Mouse (Mus musculus) hindbrain, embryonic 13.5 days (tissue): ENCODE measurements around the gene Igsf21. TPM values are rescaled to one million over a fixed set of nuclear protein-coding genes. Genes with fewer than 3 reads are reported as not detected.

Source experiments
- ATAC-seq: fragments of 200-750 bp; cut with Nextera tagmentation; 2 replicates; pipeline ENCODE4 v1.8.0; 2017; ENCODE audit warnings: moderate TSS enrichment; ENCODE audit not compliant: low FRiP score
- H3K27ac ChIP-seq: fragments of 300-500 bp; sonication (generic); 2 replicates; pipeline ENCODE4 v1.5.1; 2015; ENCODE audit warnings: inconsistent platforms, mild to moderate bottlenecking, moderate library complexity
- H3K27me3 ChIP-seq: fragments of 300-500 bp; sonication (generic); 2 replicates; pipeline ENCODE4 v1.6.1; 2015; ENCODE audit warnings: mild to moderate bottlenecking, inconsistent platforms
- H3K36me3 ChIP-seq: fragments of 300-500 bp; sonication (generic); 2 replicates; pipeline ENCODE4 v1.6.1; 2015; ENCODE audit warnings: mild to moderate bottlenecking, inconsistent platforms
- H3K4me1 ChIP-seq: fragments of 300-500 bp; sonication (generic); replicated peaks from 2 replicates; pipeline ENCODE4 v1.6.1; 2015; ENCODE audit warnings: inconsistent platforms
- H3K4me2 ChIP-seq: fragments of 300-500 bp; sonication (generic); 2 replicates; pipeline ENCODE4 v1.6.1; 2015; ENCODE audit warnings: inconsistent platforms, mild to moderate bottlenecking, moderate library complexity
- H3K4me3 ChIP-seq: fragments of 300-500 bp; sonication (generic); 2 replicates; pipeline ENCODE4 v1.5.1; 2015; ENCODE audit warnings: mild to moderate bottlenecking, inconsistent platforms
- H3K9ac ChIP-seq: fragments of 300-500 bp; sonication (generic); 2 replicates; pipeline ENCODE4 v1.6.1; 2015; ENCODE audit warnings: mild to moderate bottlenecking, inconsistent platforms
- H3K9me3 ChIP-seq: fragments of 300-500 bp; sonication (generic); 2 replicates; pipeline ENCODE4 v1.6.1; 2016; ENCODE audit warnings: inconsistent platforms
- WGBS: fragments of 180-500 bp; shearing (Covaris S2); methylation state at CpG from one replicate; pipeline ENCODE4 v1.1.7; 2015; 5-methylcytosine and 5-hydroxymethylcytosine counted together
- polyA plus RNA-seq: library from polyadenylated mRNA; unstranded; fragments of >200 nt; fragmentation: Nextera tagmentation; extraction: Ambion mirVana; gene quantifications from 2 replicates; pipeline ENCODE4 v1.2.1, GENCODE M21; 2015

Igsf21 gene
- polyA plus RNA-seq, 1 experiment from 2014 or later, result 46.4 TPM

GRCm38 (mm10) chr4:140187404-140188145 is 59.0 kb downstream of the Igsf21 start:
- H3K27ac ChIP-seq, result peak overlapping the region; percentile 80
- H3K4me3 ChIP-seq, result no peak overlapping the region
- H3K9ac ChIP-seq, result 0 out of 2 replicates have a peak overlapping the region, but pooled peaks have one; percentile 29
- H3K9me3 ChIP-seq, result no peaks in the 10 kb centered on the region
- no peaks in the 10 kb centered on the region for H3K27me3 ChIP-seq
- H3K4me2 ChIP-seq, result no peak overlapping the region
- ATAC-seq, result 0 out of 2 replicates have a peak, but pooled peaks have one; percentile 29
- H3K36me3 ChIP-seq, result no peaks in the 10 kb centered on the region
- peaks cover 46% of the 10 kb centered on the region for H3K4me1 ChIP-seq
- WGBS, result 46% methylated on average over 8 of the region's 8 CpGs

- 60% methylated on average over 6 of the region's 6 CpGs for WGBS
- no peaks in the 10 kb centered on the region for H3K36me3 ChIP-seq
- H3K9me3 ChIP-seq, result no peaks in the 10 kb centered on the region
- H3K4me3 ChIP-seq, result no peak overlapping the region
- no peak overlapping the region for H3K27ac ChIP-seq
- ATAC-seq, result no peak
- peaks cover 17% of the 10 kb centered on the region for H3K4me1 ChIP-seq
- H3K4me2 ChIP-seq, result no peak overlapping the region
- H3K9ac ChIP-seq, result no peak overlapping the region
- H3K27me3 ChIP-seq, result no peaks in the 10 kb centered on the region; the same call in 1 of the 2 replicates
These were observed 67.0 kb downstream of the Igsf21 start for GRCm38 (mm10) chr4:140179576-140179975.

DNA sequence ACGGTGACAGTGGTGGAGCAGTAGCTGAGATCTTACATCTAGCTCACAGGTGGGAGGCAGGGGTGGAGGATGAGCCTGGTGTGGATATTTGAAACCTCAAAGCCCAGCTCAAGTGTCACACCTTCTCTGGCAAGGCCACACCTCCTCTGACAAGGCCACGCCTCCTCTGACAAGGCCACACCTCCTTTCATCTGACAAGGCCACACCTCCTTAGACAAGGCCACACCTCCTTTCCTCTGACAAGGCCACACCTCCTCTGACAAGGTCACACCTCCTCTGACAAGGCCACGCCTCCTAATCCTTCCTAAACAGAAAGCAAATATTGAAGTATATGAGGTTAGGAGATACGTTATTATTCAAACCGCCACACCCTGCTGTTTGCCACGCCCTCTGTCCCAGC is 69.5 kb downstream of the Igsf21 start:
- no peak overlapping the region for H3K9ac ChIP-seq
- no peak for ATAC-seq
- 93% methylated on average over 6 of the region's 6 CpGs for WGBS

DNA sequence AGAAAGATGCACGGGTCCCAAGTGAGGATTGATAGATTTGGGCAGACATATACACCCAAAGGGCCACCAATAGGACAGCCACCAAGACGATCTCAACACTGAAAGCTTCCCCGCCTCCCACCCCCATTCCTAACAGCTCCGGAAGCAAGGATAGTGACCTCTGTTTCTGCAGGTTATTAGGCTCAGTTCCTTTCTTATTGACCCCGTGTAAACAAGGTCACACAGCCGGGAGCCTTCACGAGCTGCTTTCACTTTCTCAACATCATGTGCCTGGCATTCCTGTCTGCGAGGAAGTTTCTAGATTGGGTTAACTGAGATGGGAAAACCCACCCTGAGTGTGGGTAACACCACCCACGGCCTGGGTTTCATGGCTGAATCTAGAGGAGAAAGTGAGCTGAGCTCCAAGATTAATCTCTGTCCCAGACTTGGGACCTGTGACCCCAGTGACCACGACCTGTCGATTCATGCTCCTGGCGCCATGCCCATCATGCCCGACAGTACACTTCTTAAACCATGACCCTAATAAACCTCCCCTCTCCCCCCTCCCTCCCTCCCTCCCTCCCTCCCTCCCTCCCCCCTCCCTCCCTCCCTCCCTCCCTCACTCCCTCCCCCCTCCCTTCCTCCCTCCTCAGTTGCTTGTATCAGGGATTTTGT is 72.7 kb downstream of the Igsf21 start:
- no peak overlapping the region for H3K27ac ChIP-seq
- no peaks in the 10 kb centered on the region for H3K36me3 ChIP-seq
- H3K4me1 ChIP-seq, result peaks cover 22% of the 10 kb centered on the region
- ATAC-seq, result no peak
- no peaks in the 10 kb centered on the region for H3K9me3 ChIP-seq
- H3K27me3 ChIP-seq, result peaks cover 13% of the 10 kb centered on the region; the same call in 1 of the 2 replicates
- 36% methylated on average over 13 of the region's 13 CpGs for WGBS
- no peak overlapping the region for H3K9ac ChIP-seq
- H3K4me2 ChIP-seq, result no peak overlapping the region
- H3K4me3 ChIP-seq, result no peak overlapping the region

More for the DNA sequence above, 69.5 kb downstream of the Igsf21 start:
- Histone ChIP-seq H3K27ac (no peak overlapping the region), H3K4me3 (no peak overlapping the region), H3K9me3 (no peaks in the 10 kb centered on the region), H3K36me3 (no peaks in the 10 kb centered on the region), H3K27me3 (no peaks in the 10 kb centered on the region; the same call in 1 of the 2 replicates), H3K4me1 (peaks cover 35% of the 10 kb centered on the region), H3K4me2 (no peak overlapping the region)

DNA sequence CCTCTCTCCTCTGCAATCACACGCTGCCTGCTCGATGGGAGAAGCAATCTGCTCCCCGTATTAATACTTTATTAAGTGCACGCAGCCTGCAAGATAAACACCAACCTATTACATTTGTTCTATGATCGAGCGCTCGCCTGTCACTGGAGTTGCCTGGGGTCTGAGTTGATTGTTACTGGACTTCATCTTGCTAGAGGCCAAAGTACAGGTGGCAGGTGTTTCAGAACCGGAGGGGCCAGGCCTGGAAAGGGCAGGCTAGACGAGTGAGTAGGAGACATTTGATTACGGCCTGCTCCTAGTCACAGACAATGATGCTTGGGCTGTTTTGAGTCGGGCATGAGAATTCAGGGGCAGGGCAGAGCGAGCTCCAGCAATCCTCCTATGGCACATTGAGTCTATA is 73.5 kb downstream of the Igsf21 start:
- Histone ChIP-seq H3K4me1 (peaks cover 26% of the 10 kb centered on the region), H3K36me3 (no peaks in the 10 kb centered on the region), H3K9ac (no peak overlapping the region), H3K4me2 (no peak overlapping the region), H3K4me3 (no peak overlapping the region), H3K27me3 (peaks cover 15% of the 10 kb centered on the region; the same call in 1 of the 2 replicates), H3K27ac (peak overlapping the region; percentile 56), H3K9me3 (no peaks in the 10 kb centered on the region)
- WGBS, result 42% methylated on average over 12 of the region's 12 CpGs
- no peak for ATAC-seq

DNA sequence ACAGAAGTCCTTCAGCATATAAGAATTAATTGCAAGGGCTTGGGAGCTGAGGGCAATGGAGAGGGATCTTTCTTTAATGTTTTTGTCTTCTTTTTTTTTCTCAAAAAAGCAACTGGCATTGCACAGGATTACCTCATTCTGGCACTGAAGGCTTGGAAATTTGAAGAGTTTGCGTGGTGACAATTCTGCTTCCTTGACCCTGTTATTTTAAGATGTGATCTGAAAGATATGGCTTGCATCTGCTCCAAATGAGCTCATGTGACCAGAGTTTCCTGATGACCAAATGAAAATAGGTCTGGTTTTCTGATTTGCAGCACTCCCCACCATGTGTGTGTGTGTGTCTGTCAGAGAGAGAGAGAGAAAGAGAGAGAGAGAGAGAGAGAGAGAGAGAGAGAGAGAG is 74.7 kb downstream of the Igsf21 start:
- H3K27me3 ChIP-seq, result peaks cover 15% of the 10 kb centered on the region; the same call in 1 of the 2 replicates
- ATAC-seq, result no peak
- no peaks in the 10 kb centered on the region for H3K36me3 ChIP-seq
- no peak overlapping the region for H3K27ac ChIP-seq
- no peak overlapping the region for H3K4me3 ChIP-seq
- H3K4me2 ChIP-seq, result no peak overlapping the region
- peaks cover 35% of the 10 kb centered on the region for H3K4me1 ChIP-seq
- no peak overlapping the region for H3K9ac ChIP-seq
- H3K9me3 ChIP-seq, result no peaks in the 10 kb centered on the region
- 78% methylated on average over 1 of the region's 1 CpGs for WGBS

DNA sequence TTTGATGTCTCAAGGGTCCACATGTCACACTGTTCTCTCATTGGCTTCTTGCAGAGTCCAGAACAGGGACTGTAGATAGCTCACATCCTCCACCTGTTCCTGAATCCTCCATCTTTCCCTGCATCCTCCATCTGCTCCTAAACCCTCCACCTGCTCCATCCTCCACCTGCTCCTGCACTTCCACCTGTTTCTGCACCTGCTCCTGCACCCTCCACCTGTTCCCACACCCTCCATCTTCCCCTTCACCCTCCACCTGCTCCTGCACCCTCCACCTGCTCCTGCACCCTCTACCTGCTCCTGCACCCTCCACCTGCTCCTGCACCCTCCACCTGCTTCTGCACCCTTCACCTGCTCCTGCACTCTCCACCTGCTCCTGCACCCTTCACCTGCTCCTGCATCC is 75.4 kb downstream of the Igsf21 start:
- Histone ChIP-seq H3K4me1 (peaks cover 35% of the 10 kb centered on the region), H3K36me3 (no peaks in the 10 kb centered on the region), H3K9ac (no peak overlapping the region), H3K4me2 (no peak overlapping the region), H3K9me3 (no peaks in the 10 kb centered on the region), H3K27me3 (peaks cover 15% of the 10 kb centered on the region; the same call in 1 of the 2 replicates), H3K4me3 (no peak overlapping the region), H3K27ac (no peak overlapping the region)
- no peak for ATAC-seq

GRCm38 (mm10) chr4:140165851-140166250 is 80.7 kb downstream of the Igsf21 start:
- H3K27ac ChIP-seq, result no peak overlapping the region
- no peak overlapping the region for H3K4me2 ChIP-seq
- ATAC-seq, result no peak
- H3K4me3 ChIP-seq, result no peak overlapping the region
- H3K36me3 ChIP-seq, result no peaks in the 10 kb centered on the region
- H3K27me3 ChIP-seq, result peaks cover 13% of the 10 kb centered on the region; the same call in 1 of the 2 replicates
- H3K4me1 ChIP-seq, result peaks cover 17% of the 10 kb centered on the region
- 0 out of 2 replicates have a peak, but pooled peaks cover 5% of the 10 kb centered on the region for H3K9me3 ChIP-seq
- 85% methylated on average over 7 of the region's 7 CpGs for WGBS
- H3K9ac ChIP-seq, result no peak overlapping the region

- ATAC-seq, result no peak
- no peak overlapping the region for H3K4me3 ChIP-seq
- no peak overlapping the region for H3K9ac ChIP-seq
- H3K36me3 ChIP-seq, result no peaks in the 10 kb centered on the region
- H3K27me3 ChIP-seq, result peaks cover 5% of the 10 kb centered on the region; the same call in 1 of the 2 replicates
- no peak overlapping the region for H3K4me2 ChIP-seq
- 0 out of 2 replicates have a peak, but pooled peaks cover 5% of the 10 kb centered on the region for H3K9me3 ChIP-seq
- H3K27ac ChIP-seq, result no peak overlapping the region; the same call in 1 of the 2 replicates
- WGBS, result 74% methylated on average over 9 of the region's 9 CpGs
- peaks cover 17% of the 10 kb centered on the region for H3K4me1 ChIP-seq
These were observed 81.9 kb downstream of the Igsf21 start for GRCm38 (mm10) chr4:140164662-140165061.

DNA sequence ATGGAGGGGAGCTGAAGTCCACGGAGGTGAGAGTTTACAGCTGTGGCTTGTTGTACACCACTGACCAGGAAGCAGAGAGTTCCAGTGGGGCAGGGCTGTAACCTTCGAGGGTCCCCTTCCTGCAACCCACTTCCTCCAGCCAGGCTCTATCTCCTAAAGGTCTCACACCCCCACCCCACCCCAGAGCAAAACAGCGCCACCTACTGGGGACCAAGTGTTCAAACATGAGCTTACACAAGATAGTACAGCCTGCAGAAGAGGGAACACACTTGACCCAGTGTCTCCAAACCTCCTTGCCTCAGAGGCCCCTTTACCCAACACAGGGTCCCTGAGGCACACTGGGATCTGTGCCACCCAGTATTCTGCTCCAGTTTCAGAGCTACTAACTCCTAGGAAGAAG is 87.0 kb downstream of the Igsf21 start:
- no peak overlapping the region for H3K4me3 ChIP-seq
- no peak for ATAC-seq
- no peak overlapping the region for H3K4me2 ChIP-seq
- 0 out of 2 replicates have a peak, but pooled peaks cover 5% of the 10 kb centered on the region for H3K9me3 ChIP-seq
- 48% methylated on average over 3 of the region's 3 CpGs for WGBS
- 0 out of 2 replicates have a peak, but pooled peaks cover 2% of the 10 kb centered on the region for H3K27me3 ChIP-seq
- no peaks in the 10 kb centered on the region; the same call in 1 of the 2 replicates for H3K36me3 ChIP-seq
- peaks cover 11% of the 10 kb centered on the region for H3K4me1 ChIP-seq
- H3K9ac ChIP-seq, result no peak overlapping the region
- no peak overlapping the region for H3K27ac ChIP-seq

- ATAC-seq, result peak; percentile 58; the same call in 1 of the 2 replicates
These were observed 91.6 kb downstream of the Igsf21 start for GRCm38 (mm10) chr4:140154899-140155463.

DNA sequence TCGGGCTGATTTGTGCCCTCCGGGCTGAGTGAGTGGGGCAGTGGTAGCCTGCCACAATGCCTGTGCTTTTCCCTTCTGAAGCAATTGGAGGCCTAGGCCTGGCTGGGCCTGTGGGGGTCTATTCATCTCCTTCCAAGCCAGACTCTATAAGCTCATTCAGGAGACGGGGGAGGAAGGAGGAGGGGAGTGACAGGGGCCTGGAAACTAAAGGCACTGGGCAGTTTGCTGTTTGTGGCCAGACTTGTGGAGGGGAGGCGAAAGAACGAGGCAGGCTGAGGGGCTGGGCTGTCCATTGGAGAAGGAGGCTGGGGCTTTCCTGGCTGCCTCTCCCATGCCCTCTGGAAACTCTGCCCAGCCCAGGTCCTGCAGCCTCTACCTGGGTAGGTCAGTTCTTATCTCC is 92.1 kb downstream of the Igsf21 start:
- Histone ChIP-seq H3K9ac (no peak overlapping the region), H3K4me1 (peaks cover 26% of the 10 kb centered on the region), H3K4me2 (no peak overlapping the region), H3K27me3 (0 out of 2 replicates have a peak, but pooled peaks cover 2% of the 10 kb centered on the region), H3K4me3 (no peak overlapping the region), H3K27ac (peak overlapping the region; percentile 65), H3K9me3 (no peaks in the 10 kb centered on the region), H3K36me3 (no peaks in the 10 kb centered on the region; the same call in 1 of the 2 replicates)
- peak; percentile 52 for ATAC-seq
- WGBS, result 22% methylated on average over 5 of the region's 5 CpGs

More at GRCm38 (mm10) chr4:140154899-140155463, 91.6 kb downstream of the Igsf21 start:
- Histone ChIP-seq H3K27ac (peak overlapping the region; percentile 65), H3K4me3 (no peak overlapping the region), H3K36me3 (no peaks in the 10 kb centered on the region; the same call in 1 of the 2 replicates), H3K27me3 (0 out of 2 replicates have a peak, but pooled peaks cover 2% of the 10 kb centered on the region), H3K4me1 (peaks cover 26% of the 10 kb centered on the region), H3K9me3 (no peaks in the 10 kb centered on the region), H3K9ac (no peak overlapping the region), H3K4me2 (no peak overlapping the region)
- WGBS, result 51% methylated on average over 5 of the region's 5 CpGs
